ENCODE assay signal across 10 mouse cellular contexts in genomic region chr1:59067976-59068375, GRCm38 (mm10). TPM values are rescaled to one million over a fixed set of nuclear protein-coding genes. Genes with fewer than 3 reads are reported as not detected.
A peak's percentile ranks its signal among the peaks of the same experiment; 100 is the strongest.
DNase-seq lines count a peak whose midpoint lies in the region; ATAC-seq lines count a peak whose summit lies in the region.
"Had no signal": no experiment of that assay in that cellular context is flagged by ENCODE, and none has a peak within 500 bp of the region (broad histone marks: within the 10 kb centered on the region; RNA-seq: fewer than 3 reads in every experiment).

No protein-coding gene starts in this region.

- intact Hi-C loops in heart, postnatal 14 days (cut with DNase I): loop anchor here (5.0 kb wide), 1 partner anchor 74 kb away; no protein-coding TSS in a partner anchor
- intact Hi-C loops in left cerebral cortex, postnatal 4 days (cut with DNase I): no loop called here

- DNase-seq in heart, postnatal 14 days: peak; percentile 13 to 38
- DNase-seq in heart, adult 8-10 months (ENCODE audit: low spot score): no peak
- peak; percentile 4 for DNase-seq in CD4-positive helper T cell, adult 2 months (ENCODE audit: low read depth, low spot score)
- peak; percentile 43 for DNase-seq in adrenal gland, adult 2 months
- peak; percentile 48 for DNase-seq in embryonic facial prominence, embryonic 14.5 days (ENCODE audit: low spot score)
- DNase-seq in left cerebral cortex, postnatal 4 days: peak; percentile 38
- peak; percentile 22 for DNase-seq in right cerebral cortex, postnatal 4 days

- WGBS in embryonic facial prominence, embryonic 14.5 days: 1% methylated on average over 3 of the region's 3 CpGs

- H3K27me3 ChIP-seq in embryonic facial prominence, embryonic 14.5 days (replicated peaks; ENCODE audit: control insufficient read depth, insufficient read depth, low read length): no peaks in the 10 kb centered on the region

- no peak overlapping the region for H3K4me2 ChIP-seq in embryonic facial prominence, embryonic 14.5 days (ENCODE audit: low read depth, low read length)

- no peak overlapping the region for H3K27ac ChIP-seq in embryonic facial prominence, embryonic 14.5 days (replicated peaks; ENCODE audit: low read depth, low read length)

- H3K9ac ChIP-seq in embryonic facial prominence, embryonic 14.5 days (ENCODE audit: low read depth, low read length): no peak overlapping the region

- no peak overlapping the region for H3K4me3 ChIP-seq in embryonic facial prominence, embryonic 14.5 days (ENCODE audit: low read depth, low read length)

- H3K9me3 ChIP-seq in embryonic facial prominence, embryonic 14.5 days (ENCODE audit: control insufficient read depth, low read length): no peaks in the 10 kb centered on the region

- no peaks in the 10 kb centered on the region for H3K36me3 ChIP-seq in embryonic facial prominence, embryonic 14.5 days (ENCODE audit: control insufficient read depth, insufficient read depth, low read length)

- no peaks in the 10 kb centered on the region for H3K4me1 ChIP-seq in embryonic facial prominence, embryonic 14.5 days (ENCODE audit: control insufficient read depth, insufficient read depth, low read length)

- no peak for ATAC-seq in embryonic facial prominence, embryonic 14.5 days (ENCODE audit: low read depth)
- ATAC-seq in granulocyte monocyte progenitor cell, adult 5-6 weeks (replicated peaks; ENCODE audit: poor library complexity, severe bottlenecking): no peak

RNA-seq across cellular contexts. Expression of gene C2cd6, which starts 26.7 kb away (rescaled TPM):
- not detected for total RNA-seq in heart, postnatal 14 days (2021)
- total RNA-seq in heart, adult 8-10 months (2022): not detected
- total RNA-seq in adrenal gland, adult 2 months (2021): not detected
- polyA plus RNA-seq in adrenal gland, adult 2 months (2012; rRNA removed): not detected in 2 replicates
- polyA plus RNA-seq in embryonic facial prominence, embryonic 14.5 days (2014; fragmentation: Nextera tagmentation; extraction: Ambion mirVana): 2.9 TPM in 1 of 2 replicates, not detected in the other
- total RNA-seq in left cerebral cortex, postnatal 4 days (2021): not detected
- not detected in 2 replicates for total RNA-seq in granulocyte monocyte progenitor cell, adult 5-6 weeks (2014; fragmentation: Nextera tagmentation)
- total RNA-seq in granulocyte monocyte progenitor cell, adult 5-6 weeks (2017): not detected in 2 replicates
- total RNA-seq: layer of hippocampus, adult 18-20 months; neutrophil, adult 5-6 weeks had no signal

RNA-seq across cellular contexts. Expression of gene Tmem237, which starts 52.2 kb away (rescaled TPM):
- total RNA-seq in heart, postnatal 14 days (2021): 1 to 10 TPM; 3.5 to 5.1 TPM
- 1 to 10 TPM; 2.3 to 4.8 (median 2.4) TPM for total RNA-seq in heart, adult 8-10 months (2022)
- 10 to 100 TPM; 18.1 to 25.8 TPM for total RNA-seq in adrenal gland, adult 2 months (2021)
- 1.8 and 2.1 TPM in 2 replicates for polyA plus RNA-seq in adrenal gland, adult 2 months (2012; rRNA removed)
- polyA plus RNA-seq in embryonic facial prominence, embryonic 14.5 days (2014; fragmentation: Nextera tagmentation; extraction: Ambion mirVana): 20.1 and 29.9 TPM in 2 replicates
- 10 to 100 TPM; 38.4 to 38.7 TPM for total RNA-seq in left cerebral cortex, postnatal 4 days (2021)
- total RNA-seq in granulocyte monocyte progenitor cell, adult 5-6 weeks (2014; fragmentation: Nextera tagmentation): 9.7 and 16.4 TPM in 2 replicates
- 11.6 and 15.3 TPM in 2 replicates for total RNA-seq in granulocyte monocyte progenitor cell, adult 5-6 weeks (2017)
